Mouse (Mus musculus): Measurements from ENCODE around the gene Ift122. TPM values are rescaled to one million over a fixed set of nuclear protein-coding genes. Genes with fewer than 3 reads are reported as not detected.
"Not testable (repeated sequence)": the region's sequence is repeated elsewhere in the genome, so short reads cannot be mapped to it uniquely, and the experiment has no call there.

Ift122 gene
- polyA plus RNA-seq, 1 experiment from 2014 or later = 25.0 TPM

DNA sequence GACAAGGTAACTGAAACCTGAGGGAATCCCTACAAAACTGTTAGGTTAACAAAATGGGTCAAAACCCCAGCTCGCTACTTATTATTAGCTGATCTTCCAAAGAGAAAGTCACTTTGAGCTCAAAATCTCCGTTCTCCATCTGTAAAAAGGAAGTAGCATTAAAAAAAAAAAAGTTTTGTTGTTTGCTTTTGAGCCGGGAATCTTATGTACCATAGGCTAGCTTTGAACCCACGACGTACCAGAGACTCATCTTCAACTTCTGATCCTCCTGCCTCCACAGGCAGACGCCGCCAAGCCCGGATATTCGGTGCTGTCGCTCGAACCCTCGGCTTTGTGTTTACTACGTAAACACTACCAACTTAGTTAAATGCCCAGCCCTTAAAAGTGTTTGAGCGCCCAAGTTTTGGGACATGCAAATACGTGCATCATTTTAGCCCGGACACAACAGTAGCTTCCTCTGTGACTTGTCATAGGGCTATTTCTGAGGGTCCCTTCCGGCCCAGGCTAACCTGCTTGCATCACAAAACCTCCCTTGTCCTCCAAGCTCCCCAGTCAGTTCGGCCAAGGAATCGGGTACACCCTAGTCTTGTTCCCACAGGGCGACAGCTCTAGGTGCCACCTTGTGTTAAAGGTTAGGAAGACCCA lies 702 bp upstream of the Ift122 start:
- H3K4me3 ChIP-seq (replicated peaks) = peak overlapping the region; percentile 69
- peaks cover 31% of the 10 kb centered on the region for H3K4me1 ChIP-seq
- H3K9ac ChIP-seq = peak overlapping the region; percentile 44
- H3K27me3 ChIP-seq = no peaks in the 10 kb centered on the region
- H3K36me3 ChIP-seq = peaks cover 17% of the 10 kb centered on the region; the same call in 1 of the 2 replicates
- 5% methylated on average over 20 of the region's 20 CpGs for WGBS
- ATAC-seq (ENCODE audit: insufficient number of reproducible peaks, low FRiP score, low TSS enrichment, low read depth) = no peak
- H3K4me2 ChIP-seq (replicated peaks) = peak overlapping the region; percentile 74
- H3K27ac ChIP-seq (replicated peaks) = peak overlapping the region; percentile 83
- H3K9me3 ChIP-seq (replicated peaks) = no peaks in the 10 kb centered on the region

GRCm38 (mm10) chr6:115853985-115854384 lies 715 bp downstream of the Ift122 start:
- H3K4me1 ChIP-seq = peaks cover 31% of the 10 kb centered on the region
- H3K9me3 ChIP-seq (replicated peaks) = no peaks in the 10 kb centered on the region
- ATAC-seq (ENCODE audit: insufficient number of reproducible peaks, low FRiP score, low TSS enrichment, low read depth) = no peak
- H3K9ac ChIP-seq = no peak overlapping the region
- H3K36me3 ChIP-seq = peaks cover 8% of the 10 kb centered on the region; the same call in 1 of the 2 replicates
- 41% methylated on average over 7 of the region's 7 CpGs for WGBS
- H3K27ac ChIP-seq (replicated peaks) = peak overlapping the region; percentile 89
- no peaks in the 10 kb centered on the region for H3K27me3 ChIP-seq
- peak overlapping the region; percentile 69 for H3K4me3 ChIP-seq (replicated peaks)
- H3K4me2 ChIP-seq (replicated peaks) = peak overlapping the region; percentile 74

DNA sequence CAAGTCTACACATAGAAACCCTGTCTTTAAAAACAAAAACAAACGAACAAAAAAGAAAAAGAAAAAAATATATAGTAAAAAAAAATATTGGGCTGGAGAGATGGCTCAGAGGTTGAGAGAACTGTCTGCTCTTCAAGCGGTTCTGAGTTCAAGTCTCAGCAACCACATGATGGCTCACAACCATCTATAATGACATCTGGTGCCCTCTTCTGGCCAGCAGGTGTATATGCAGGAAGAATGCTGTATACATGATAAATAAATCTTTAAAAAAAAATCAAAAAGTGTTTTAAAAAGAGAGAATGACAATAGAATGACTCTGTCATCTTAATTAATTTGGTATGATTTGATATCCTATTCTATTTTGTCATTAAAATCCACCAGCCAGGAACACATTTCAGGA lies 1.2 kb downstream of the Ift122 start:
- 65% methylated on average over 2 of the region's 2 CpGs for WGBS
- Histone ChIP-seq H3K9ac (no peak overlapping the region), H3K4me1 (peaks cover 31% of the 10 kb centered on the region), H3K27me3 (no peaks in the 10 kb centered on the region), H3K4me2 (replicated peaks) (no peak overlapping the region), H3K4me3 (replicated peaks) (no peak overlapping the region), H3K9me3 (replicated peaks) (no peaks in the 10 kb centered on the region), H3K27ac (replicated peaks) (no peak overlapping the region), H3K36me3 (peaks cover 3% of the 10 kb centered on the region; the same call in 1 of the 2 replicates)
- ATAC-seq (ENCODE audit: insufficient number of reproducible peaks, low FRiP score, low TSS enrichment, low read depth) = no peak

- peaks cover 31% of the 10 kb centered on the region for H3K4me1 ChIP-seq
- H3K9me3 ChIP-seq (replicated peaks) = no peaks in the 10 kb centered on the region
- 82% methylated on average over 3 of the region's 3 CpGs for WGBS
- H3K4me3 ChIP-seq (replicated peaks) = no peak overlapping the region
- no peaks in the 10 kb centered on the region for H3K36me3 ChIP-seq
- H3K27me3 ChIP-seq = no peaks in the 10 kb centered on the region
- H3K9ac ChIP-seq = no peak overlapping the region
- H3K27ac ChIP-seq (replicated peaks) = peak overlapping the region; percentile 44; the same call in 1 of the 2 replicates
- no peak for ATAC-seq (ENCODE audit: insufficient number of reproducible peaks, low FRiP score, low TSS enrichment, low read depth)
- H3K4me2 ChIP-seq (replicated peaks) = no peak overlapping the region
These were observed 2.6 kb downstream of the Ift122 start for GRCm38 (mm10) chr6:115855733-115856360.

DNA sequence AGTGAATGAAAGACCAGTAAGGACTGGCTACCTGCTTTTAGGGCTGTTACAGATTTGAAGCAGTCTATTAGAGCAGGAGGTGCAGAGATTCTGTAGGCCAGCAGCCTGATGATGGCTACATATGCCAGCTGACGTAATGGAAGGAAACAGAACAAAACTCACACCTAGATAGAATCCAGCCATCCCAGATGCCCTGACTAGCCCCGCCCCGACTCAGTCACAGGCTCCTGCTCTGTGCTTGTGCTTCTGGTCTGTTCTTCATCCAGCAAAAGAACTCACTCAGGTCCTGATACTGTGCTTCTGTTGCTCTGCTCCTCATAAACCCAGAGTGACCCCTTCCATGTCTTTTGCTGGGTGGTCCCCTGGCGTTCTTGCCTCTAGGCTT lies 3.1 kb downstream of the Ift122 start:
- WGBS = 64% methylated on average over 4 of the region's 4 CpGs
- H3K4me2 ChIP-seq (replicated peaks) = no peak overlapping the region
- no peak overlapping the region for H3K4me3 ChIP-seq (replicated peaks)
- peak overlapping the region; percentile 44; the same call in 1 of the 2 replicates for H3K27ac ChIP-seq (replicated peaks)
- ATAC-seq (ENCODE audit: insufficient number of reproducible peaks, low FRiP score, low TSS enrichment, low read depth) = no peak
- no peaks in the 10 kb centered on the region for H3K27me3 ChIP-seq
- no peaks in the 10 kb centered on the region for H3K36me3 ChIP-seq
- H3K4me1 ChIP-seq = peaks cover 31% of the 10 kb centered on the region
- H3K9ac ChIP-seq = no peak overlapping the region
- H3K9me3 ChIP-seq (replicated peaks) = no peaks in the 10 kb centered on the region

DNA sequence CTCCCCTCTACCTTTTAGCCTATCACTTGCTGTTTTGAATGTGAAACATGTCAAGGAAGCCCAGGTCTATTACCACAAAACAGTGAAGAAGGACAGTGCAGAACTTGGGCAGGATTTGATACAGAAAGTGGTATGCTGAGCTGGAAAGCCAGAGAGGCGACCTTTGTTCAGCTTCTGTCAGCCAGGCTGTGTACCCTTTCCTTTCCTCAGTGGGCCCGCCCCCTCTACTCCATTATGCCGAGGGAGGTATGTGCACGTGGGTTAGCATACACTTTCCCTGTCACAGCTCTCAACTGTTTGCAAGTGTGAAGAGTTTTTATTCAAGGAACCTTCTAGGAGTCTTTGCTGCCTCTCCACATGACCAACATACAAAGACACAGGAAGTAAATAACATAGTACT lies 6.0 kb downstream of the Ift122 start:
- WGBS = 58% methylated on average over 4 of the region's 4 CpGs
- Histone ChIP-seq H3K9ac (no peak overlapping the region), H3K9me3 (replicated peaks) (no peaks in the 10 kb centered on the region), H3K27me3 (no peaks in the 10 kb centered on the region), H3K27ac (replicated peaks) (no peak overlapping the region), H3K4me2 (replicated peaks) (no peak overlapping the region), H3K4me3 (replicated peaks) (no peak overlapping the region), H3K36me3 (0 out of 2 replicates have a peak, but pooled peaks cover under 1% of the 10 kb centered on the region), H3K4me1 (peaks cover 15% of the 10 kb centered on the region)
- ATAC-seq (ENCODE audit: insufficient number of reproducible peaks, low FRiP score, low TSS enrichment, low read depth) = no peak

DNA sequence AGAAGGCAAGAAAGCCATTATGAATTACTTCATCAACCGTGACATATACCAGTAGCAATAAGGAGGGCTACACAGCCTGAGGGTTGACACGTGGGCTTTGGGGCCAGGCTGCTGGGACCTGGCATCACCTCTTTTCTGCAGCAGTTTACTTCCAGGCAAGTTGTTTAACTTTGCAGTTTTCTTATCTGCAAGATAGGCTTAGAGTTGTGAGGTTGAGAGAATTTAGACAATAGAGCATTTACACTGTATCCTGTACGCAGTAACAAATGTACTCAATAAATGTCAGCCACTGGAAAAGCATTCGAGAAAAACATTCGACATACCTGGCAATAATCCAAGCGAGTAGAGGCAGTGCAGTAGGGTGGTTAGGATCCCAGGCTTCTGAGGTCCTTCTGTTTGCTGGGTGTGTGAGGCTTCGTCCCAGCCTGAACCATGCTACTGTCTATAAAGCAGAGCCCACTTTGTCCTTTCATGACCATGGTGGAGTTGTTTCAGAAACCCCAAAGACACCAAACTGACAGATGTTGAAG lies 6.8 kb downstream of the Ift122 start:
- H3K9ac ChIP-seq = no peak overlapping the region
- H3K27me3 ChIP-seq = no peaks in the 10 kb centered on the region
- no peak overlapping the region for H3K4me3 ChIP-seq (replicated peaks)
- no peak overlapping the region for H3K4me2 ChIP-seq (replicated peaks)
- no peaks in the 10 kb centered on the region for H3K9me3 ChIP-seq (replicated peaks)
- H3K36me3 ChIP-seq = peaks cover 9% of the 10 kb centered on the region; the same call in 1 of the 2 replicates
- ATAC-seq (ENCODE audit: insufficient number of reproducible peaks, low FRiP score, low TSS enrichment, low read depth) = no peak
- H3K27ac ChIP-seq (replicated peaks) = no peak overlapping the region
- peaks cover 15% of the 10 kb centered on the region for H3K4me1 ChIP-seq
- 69% methylated on average over 7 of the region's 7 CpGs for WGBS

DNA sequence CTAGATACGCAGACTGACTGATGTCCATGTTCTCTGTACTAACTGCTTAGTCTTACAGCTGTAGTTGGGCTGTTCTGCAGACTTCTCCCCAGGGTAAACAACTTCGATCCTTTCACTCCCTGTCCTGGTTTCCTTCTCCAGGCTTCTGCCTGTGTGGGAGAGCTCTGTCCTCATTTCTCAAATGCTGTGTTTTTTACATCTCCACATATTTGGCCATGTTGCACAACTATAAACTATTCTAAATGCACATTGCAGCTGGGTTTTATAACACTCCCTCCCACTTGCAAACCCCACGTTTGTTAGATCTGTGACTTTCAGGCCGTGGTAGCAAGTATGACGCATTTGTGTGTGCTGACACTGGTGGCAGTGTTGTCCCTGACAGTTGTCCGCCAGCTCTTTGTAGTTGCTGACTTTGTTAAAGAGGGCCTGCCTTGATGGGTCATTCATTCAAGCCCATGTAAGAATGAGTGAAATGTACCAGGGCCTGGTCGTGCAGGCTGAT lies 10.1 kb downstream of the Ift122 start:
- H3K27ac ChIP-seq (replicated peaks) = no peak overlapping the region
- no peak overlapping the region for H3K4me3 ChIP-seq (replicated peaks)
- peaks cover 11% of the 10 kb centered on the region; the same call in 1 of the 2 replicates for H3K36me3 ChIP-seq
- ATAC-seq (ENCODE audit: insufficient number of reproducible peaks, low FRiP score, low TSS enrichment, low read depth) = no peak
- no peaks in the 10 kb centered on the region for H3K9me3 ChIP-seq (replicated peaks)
- no peaks in the 10 kb centered on the region for H3K27me3 ChIP-seq
- 60% methylated on average over 7 of the region's 7 CpGs for WGBS
- H3K4me1 ChIP-seq = no peaks in the 10 kb centered on the region
- H3K9ac ChIP-seq = no peak overlapping the region
- no peak overlapping the region for H3K4me2 ChIP-seq (replicated peaks)

- H3K9ac ChIP-seq = no peak overlapping the region
- no peak overlapping the region for H3K4me2 ChIP-seq (replicated peaks)
- no peaks in the 10 kb centered on the region for H3K9me3 ChIP-seq (replicated peaks)
- H3K4me3 ChIP-seq (replicated peaks) = no peak overlapping the region
- H3K4me1 ChIP-seq = no peaks in the 10 kb centered on the region
- no peaks in the 10 kb centered on the region for H3K27me3 ChIP-seq
- H3K27ac ChIP-seq (replicated peaks) = no peak overlapping the region
- WGBS = 97% methylated on average over 4 of the region's 4 CpGs
- no peak for ATAC-seq (ENCODE audit: insufficient number of reproducible peaks, low FRiP score, low TSS enrichment, low read depth)
- H3K36me3 ChIP-seq = peaks cover 11% of the 10 kb centered on the region; the same call in 1 of the 2 replicates
These were observed 12.0 kb downstream of the Ift122 start for GRCm38 (mm10) chr6:115865246-115865645.

- not testable (repeated sequence) for H3K4me2 ChIP-seq (replicated peaks); ATAC-seq (ENCODE audit: insufficient number of reproducible peaks, low FRiP score, low TSS enrichment, low read depth); H3K9ac ChIP-seq; H3K4me1 ChIP-seq; H3K4me3 ChIP-seq (replicated peaks); H3K27me3 ChIP-seq; H3K27ac ChIP-seq (replicated peaks); H3K9me3 ChIP-seq (replicated peaks)
- H3K36me3 ChIP-seq = peaks cover 11% of the 10 kb centered on the region; the same call in 1 of the 2 replicates
- WGBS = no CpG with 5 or more reads among the region's 3 CpGs
These were observed 13.9 kb downstream of the Ift122 start for GRCm38 (mm10) chr6:115867157-115867556.

GRCm38 (mm10) chr6:115871318-115871717 lies 18.0 kb downstream of the Ift122 start:
- not testable (repeated sequence) for H3K9me3 ChIP-seq (replicated peaks); H3K27me3 ChIP-seq; ATAC-seq (ENCODE audit: insufficient number of reproducible peaks, low FRiP score, low TSS enrichment, low read depth); H3K4me3 ChIP-seq (replicated peaks); H3K4me1 ChIP-seq; H3K4me2 ChIP-seq (replicated peaks); H3K27ac ChIP-seq (replicated peaks); H3K36me3 ChIP-seq; H3K9ac ChIP-seq
- WGBS = no CpG with 5 or more reads among the region's 3 CpGs

Data from embryonic facial prominence, embryonic 15.5 days (tissue).